Mouse (Mus musculus): ENCODE data around the gene Ptprt.

The Ptprt gene

GRCm38 (mm10) chr2:162409245-162409644 lies 251.7 kb downstream of the Ptprt start:
- no peak for DNase-seq

- DNase-seq, result no peak
Measured at GRCm38 (mm10) chr2:162401316-162402100, 259.4 kb downstream of the Ptprt start.

GRCm38 (mm10) chr2:162394601-162395000 lies 266.3 kb downstream of the Ptprt start:
- DNase-seq, result no peak

- peak; percentile 23 for DNase-seq
Measured at GRCm38 (mm10) chr2:162391834-162392233, 269.1 kb downstream of the Ptprt start.

- DNase-seq, result no peak
Measured at GRCm38 (mm10) chr2:162377309-162377708, 283.6 kb downstream of the Ptprt start.

GRCm38 (mm10) chr2:162349047-162349446 lies 311.9 kb downstream of the Ptprt start:
- no peak for DNase-seq

GRCm38 (mm10) chr2:162341846-162342245 lies 319.1 kb downstream of the Ptprt start:
- DNase-seq, result no peak

- DNase-seq, result no peak
Measured at GRCm38 (mm10) chr2:162340231-162340630, 320.7 kb downstream of the Ptprt start.

GRCm38 (mm10) chr2:162332066-162332683 lies 328.8 kb downstream of the Ptprt start:
- DNase-seq, result no peak

- DNase-seq, result no peak
Measured at GRCm38 (mm10) chr2:162329430-162329829, 331.5 kb downstream of the Ptprt start.

- DNase-seq, result peak; percentile 6
Measured at GRCm38 (mm10) chr2:162322411-162322810, 338.5 kb downstream of the Ptprt start.

GRCm38 (mm10) chr2:162307996-162308395 lies 353.0 kb downstream of the Ptprt start:
- DNase-seq, result no peak

- DNase-seq, result no peak
Measured at GRCm38 (mm10) chr2:162294070-162294469, 366.9 kb downstream of the Ptprt start.

GRCm38 (mm10) chr2:162282606-162283005 lies 378.3 kb downstream of the Ptprt start:
- DNase-seq, result no peak

- DNase-seq, result no peak
Measured at GRCm38 (mm10) chr2:162282121-162282520, 378.8 kb downstream of the Ptprt start.

- no peak for DNase-seq
Measured at GRCm38 (mm10) chr2:162273826-162274225, 387.1 kb downstream of the Ptprt start.

- DNase-seq, result no peak
Measured at GRCm38 (mm10) chr2:162251272-162251671, 409.7 kb downstream of the Ptprt start.

- no peak for DNase-seq
Measured at GRCm38 (mm10) chr2:162248296-162248695, 412.7 kb downstream of the Ptprt start.

- DNase-seq, result no peak
Measured at GRCm38 (mm10) chr2:162222476-162222875, 438.5 kb downstream of the Ptprt start.

- no peak for DNase-seq
Measured at GRCm38 (mm10) chr2:162220586-162220985, 440.4 kb downstream of the Ptprt start.

GRCm38 (mm10) chr2:162219507-162219906 lies 441.4 kb downstream of the Ptprt start:
- peak; percentile 22 for DNase-seq

GRCm38 (mm10) chr2:162217896-162218295 lies 443.1 kb downstream of the Ptprt start:
- DNase-seq, result no peak

- DNase-seq, result no peak
Measured at GRCm38 (mm10) chr2:162212397-162212796, 448.6 kb downstream of the Ptprt start.

- DNase-seq, result no peak
Measured at GRCm38 (mm10) chr2:162210564-162210963, 450.4 kb downstream of the Ptprt start.

Measured in right cerebral cortex, postnatal 4 days (tissue).